Mouse (Mus musculus) common myeloid progenitor, adult 5-6 weeks (primary cell): ENCODE data around the gene Grip1. TPM values are rescaled to one million over a fixed set of nuclear protein-coding genes. Genes with fewer than 3 reads are reported as not detected.

Experiments
- ATAC-seq: replicated peaks from 2 replicates; pipeline ENCODE4 v1.8.0; 2016; ENCODE audit warnings: low read depth, mild to moderate bottlenecking, moderate TSS enrichment, inconsistent platforms; ENCODE audit not compliant: poor library complexity, severe bottlenecking
- total RNA-seq: library from RNA; stranded (forward); fragments of 200-1000, 187-1606 nt; gene quantifications from 2 replicates; pipeline ENCODE4 v1.2.3, GENCODE M21; 2017

Grip1 gene
- total RNA-seq, 1 experiment from 2014 or later: not detected

GRCm38 (mm10) chr10:119816001-119816400 lies 362.4 kb downstream of the Grip1 start:
- ATAC-seq: no peak

- ATAC-seq: no peak
These were observed 364.8 kb downstream of the Grip1 start for GRCm38 (mm10) chr10:119818381-119818780.

GRCm38 (mm10) chr10:119819102-119819681 lies 365.6 kb downstream of the Grip1 start:
- no peak for ATAC-seq

GRCm38 (mm10) chr10:119819740-119820139 lies 366.1 kb downstream of the Grip1 start:
- ATAC-seq: no peak

- ATAC-seq: no peak
These were observed 366.8 kb downstream of the Grip1 start for GRCm38 (mm10) chr10:119820428-119820827.

GRCm38 (mm10) chr10:119823691-119824090 lies 370.1 kb downstream of the Grip1 start:
- no peak for ATAC-seq

GRCm38 (mm10) chr10:119824521-119824920 lies 370.9 kb downstream of the Grip1 start:
- ATAC-seq: no peak

- ATAC-seq: no peak
These were observed 376.8 kb downstream of the Grip1 start for GRCm38 (mm10) chr10:119830388-119830956.

- no peak for ATAC-seq
These were observed 377.5 kb downstream of the Grip1 start for GRCm38 (mm10) chr10:119831086-119831485.

GRCm38 (mm10) chr10:119833334-119833733 lies 379.7 kb downstream of the Grip1 start:
- no peak for ATAC-seq

- no peak for ATAC-seq
These were observed 380.5 kb downstream of the Grip1 start for GRCm38 (mm10) chr10:119834122-119834521.

GRCm38 (mm10) chr10:119839645-119840044 lies 386.0 kb downstream of the Grip1 start:
- ATAC-seq: no peak

GRCm38 (mm10) chr10:119842004-119842403 lies 388.4 kb downstream of the Grip1 start:
- no peak for ATAC-seq

- ATAC-seq: no peak
These were observed 392.2 kb downstream of the Grip1 start for GRCm38 (mm10) chr10:119845705-119846410.

GRCm38 (mm10) chr10:119851594-119851993 lies 398.0 kb downstream of the Grip1 start:
- ATAC-seq: no peak

- ATAC-seq: no peak
These were observed 399.0 kb downstream of the Grip1 start for GRCm38 (mm10) chr10:119852582-119853135.

- ATAC-seq: no peak
These were observed 414.1 kb downstream of the Grip1 start for GRCm38 (mm10) chr10:119867726-119868125.

- peak; percentile 62; the same call in 1 of the 2 replicates for ATAC-seq
These were observed 415.5 kb downstream of the Grip1 start for GRCm38 (mm10) chr10:119868995-119869579.

GRCm38 (mm10) chr10:119876721-119877120 lies 423.1 kb downstream of the Grip1 start:
- no peak for ATAC-seq

GRCm38 (mm10) chr10:119878331-119878730 lies 424.7 kb downstream of the Grip1 start:
- no peak for ATAC-seq

- no peak for ATAC-seq
These were observed 431.0 kb downstream of the Grip1 start for GRCm38 (mm10) chr10:119884591-119884990.
